Mouse (Mus musculus): ENCODE results near the gene Eif4e3. TPM values are rescaled to one million over a fixed set of nuclear protein-coding genes. Genes with fewer than 3 reads are reported as not detected.

Gene Eif4e3
- polyA plus RNA-seq, 1 experiment from 2014 or later, result 19.8 TPM

DNA sequence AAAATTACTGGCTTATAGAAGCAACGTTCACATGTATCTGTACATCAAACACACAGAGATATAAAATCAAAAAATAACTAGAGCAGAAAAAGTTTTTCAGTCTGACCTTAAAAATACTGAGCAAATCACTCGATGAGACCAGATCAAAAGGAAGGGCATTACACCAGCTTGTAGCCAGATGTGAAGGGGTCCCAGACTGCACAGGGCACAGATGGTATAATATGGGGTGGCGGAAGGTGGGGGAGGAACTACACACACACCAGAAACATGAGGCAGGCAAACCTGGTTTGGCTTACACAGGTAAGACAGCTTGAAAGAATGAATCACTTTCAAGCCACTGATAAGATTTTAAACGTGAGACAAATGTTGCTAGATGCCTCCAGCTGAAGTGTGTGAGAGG lies 45.4 kb downstream of the Eif4e3 start:
- H3K9me3 ChIP-seq, result no peaks in the 10 kb centered on the region
- 27% methylated on average over 4 of the region's 4 CpGs for WGBS
- peaks cover 74% of the 10 kb centered on the region for H3K4me1 ChIP-seq (replicated peaks)
- no peaks in the 10 kb centered on the region for H3K27me3 ChIP-seq
- ATAC-seq (ENCODE audit: insufficient number of reproducible peaks, insufficient read depth, low FRiP score, low TSS enrichment, low read depth), result no peak
- H3K27ac ChIP-seq, result no peak overlapping the region
- H3K36me3 ChIP-seq, result no peaks in the 10 kb centered on the region
- no peak overlapping the region for H3K9ac ChIP-seq (replicated peaks)
- H3K4me3 ChIP-seq (replicated peaks), result no peak overlapping the region
- H3K4me2 ChIP-seq, result no peak overlapping the region

DNA sequence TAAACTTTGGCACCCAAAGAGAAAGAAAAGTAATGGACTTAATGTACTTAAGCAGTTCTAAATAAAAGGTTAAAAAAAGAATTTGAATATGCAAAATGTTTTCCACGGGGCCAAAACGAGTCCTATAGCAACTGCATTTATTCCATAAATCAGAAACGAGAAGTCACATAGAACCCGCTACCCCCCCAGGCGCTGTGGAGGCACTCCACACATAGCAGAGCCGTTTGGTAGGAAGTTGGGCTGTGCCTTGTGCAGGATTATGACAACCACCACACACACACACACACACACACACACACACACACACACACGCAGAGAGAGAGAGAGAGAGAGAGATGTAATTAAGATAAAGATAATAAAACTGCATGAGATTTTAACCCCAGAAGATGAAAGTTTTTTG lies 46.1 kb downstream of the Eif4e3 start:
- Histone ChIP-seq H3K36me3 (no peaks in the 10 kb centered on the region), H3K4me1 (replicated peaks) (peaks cover 77% of the 10 kb centered on the region), H3K4me3 (replicated peaks) (no peak overlapping the region), H3K4me2 (0 out of 2 replicates have a peak overlapping the region, but pooled peaks have one; percentile 20), H3K27ac (no peak overlapping the region; the same call in none of the 2 replicates), H3K9me3 (no peaks in the 10 kb centered on the region), H3K9ac (replicated peaks) (no peak overlapping the region), H3K27me3 (no peaks in the 10 kb centered on the region)
- 44% methylated on average over 7 of the region's 7 CpGs for WGBS
- no peak for ATAC-seq (ENCODE audit: insufficient number of reproducible peaks, insufficient read depth, low FRiP score, low TSS enrichment, low read depth)

DNA sequence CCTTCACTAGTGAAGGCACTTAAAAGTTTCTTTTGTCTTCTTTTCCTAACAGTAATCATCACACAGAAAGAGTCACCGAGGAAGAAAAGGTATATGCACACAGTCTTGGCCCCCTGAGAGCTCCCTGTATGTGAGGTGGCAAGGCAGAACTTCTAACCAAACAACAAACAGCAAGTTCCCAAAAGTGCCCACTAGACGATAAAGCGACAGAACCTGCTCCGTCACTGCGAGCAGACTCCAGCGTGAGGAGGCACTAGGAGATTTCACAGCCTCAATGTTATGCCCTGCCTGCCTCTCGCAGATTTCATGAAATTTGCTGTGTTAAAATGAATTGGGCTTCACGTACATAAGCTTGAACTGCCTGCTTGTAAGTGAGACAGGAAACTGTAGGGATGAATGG lies 46.6 kb downstream of the Eif4e3 start:
- Histone ChIP-seq H3K4me2 (peak overlapping the region; percentile 20), H3K27me3 (no peaks in the 10 kb centered on the region), H3K9ac (replicated peaks) (no peak overlapping the region), H3K4me3 (replicated peaks) (no peak overlapping the region), H3K9me3 (no peaks in the 10 kb centered on the region), H3K4me1 (replicated peaks) (peaks cover 82% of the 10 kb centered on the region), H3K27ac (peak overlapping the region; percentile 81), H3K36me3 (no peaks in the 10 kb centered on the region)
- no peak for ATAC-seq (ENCODE audit: insufficient number of reproducible peaks, insufficient read depth, low FRiP score, low TSS enrichment, low read depth)
- WGBS, result 39% methylated on average over 8 of the region's 8 CpGs

DNA sequence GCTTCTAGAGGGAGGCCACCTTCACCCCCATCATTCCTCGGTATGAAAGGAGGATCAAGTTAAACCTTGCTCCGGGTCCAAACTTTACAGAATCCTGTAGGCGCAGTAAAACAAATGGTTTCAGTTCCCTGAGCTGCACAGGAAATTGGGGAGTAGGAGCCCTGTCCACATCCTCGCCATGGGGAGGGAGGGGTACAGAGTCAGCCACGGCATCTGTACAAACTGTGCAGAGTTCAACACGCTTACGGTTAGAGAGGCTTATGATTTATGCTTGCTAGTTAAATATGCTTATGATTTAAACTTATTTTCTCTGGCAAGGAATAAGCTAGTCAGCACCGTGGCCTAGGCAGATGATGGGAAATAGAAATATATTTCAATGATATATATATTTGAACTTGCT lies 47.1 kb downstream of the Eif4e3 start:
- peak; percentile 76; the same call in 1 of the 2 replicates for ATAC-seq (ENCODE audit: insufficient number of reproducible peaks, insufficient read depth, low FRiP score, low TSS enrichment, low read depth)
- H3K4me3 ChIP-seq (replicated peaks), result no peak overlapping the region
- 0 out of 2 replicates have a peak, but pooled peaks cover 2% of the 10 kb centered on the region for H3K27me3 ChIP-seq
- WGBS, result 16% methylated on average over 8 of the region's 8 CpGs
- no peaks in the 10 kb centered on the region for H3K36me3 ChIP-seq
- H3K9ac ChIP-seq (replicated peaks), result no peak overlapping the region
- H3K9me3 ChIP-seq, result no peaks in the 10 kb centered on the region
- peak overlapping the region; percentile 62; the same call in 1 of the 2 replicates for H3K27ac ChIP-seq
- peaks cover 86% of the 10 kb centered on the region for H3K4me1 ChIP-seq (replicated peaks)
- 0 out of 2 replicates have a peak overlapping the region, but pooled peaks have one; percentile 13 for H3K4me2 ChIP-seq

DNA sequence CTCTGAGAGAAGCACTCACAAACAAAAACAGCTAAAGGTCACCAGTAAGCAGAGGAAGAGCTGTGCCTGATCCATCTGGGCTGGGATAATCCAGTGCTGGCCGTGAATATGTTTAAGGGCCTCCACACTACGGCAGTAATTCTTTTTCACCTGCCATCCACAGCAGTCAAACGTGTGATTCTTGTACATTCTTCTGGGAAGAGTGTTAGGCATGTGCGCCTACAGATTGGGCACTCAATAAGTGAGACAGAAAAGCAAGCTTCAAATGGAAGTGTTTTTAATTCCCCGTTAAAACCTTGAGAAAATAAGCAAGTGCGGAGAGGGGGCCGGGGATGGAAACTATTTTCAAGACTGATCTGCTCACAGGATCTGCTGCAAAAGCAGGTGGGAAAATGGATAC lies 48.7 kb downstream of the Eif4e3 start:
- Histone ChIP-seq H3K9ac (replicated peaks) (no peak overlapping the region), H3K36me3 (no peaks in the 10 kb centered on the region), H3K9me3 (no peaks in the 10 kb centered on the region), H3K27ac (peak overlapping the region; percentile 26; the same call in 1 of the 2 replicates), H3K4me1 (replicated peaks) (peaks cover 82% of the 10 kb centered on the region), H3K4me2 (no peak overlapping the region), H3K4me3 (replicated peaks) (no peak overlapping the region), H3K27me3 (0 out of 2 replicates have a peak, but pooled peaks cover 6% of the 10 kb centered on the region)
- ATAC-seq (ENCODE audit: insufficient number of reproducible peaks, insufficient read depth, low FRiP score, low TSS enrichment, low read depth), result no peak
- 45% methylated on average over 7 of the region's 7 CpGs for WGBS

DNA sequence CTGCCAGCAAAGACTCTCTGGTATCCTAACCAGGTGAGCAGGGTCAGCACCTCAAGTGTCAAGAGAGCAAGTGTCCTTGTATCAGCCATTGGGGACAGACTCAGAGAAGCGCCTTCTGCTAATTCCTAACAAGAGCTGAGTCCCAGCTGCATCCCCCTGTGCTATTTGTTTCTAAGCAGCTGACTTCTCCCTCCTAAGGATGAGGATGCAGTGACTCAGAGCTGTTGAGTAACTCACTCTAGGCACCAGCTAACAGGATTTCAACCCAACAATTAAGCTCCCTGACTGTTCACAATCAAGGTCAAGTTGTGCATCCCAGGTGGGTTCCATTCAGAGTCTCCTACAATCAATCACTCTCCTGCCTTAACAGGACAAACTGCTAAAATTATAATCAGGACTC lies 49.2 kb downstream of the Eif4e3 start:
- no peaks in the 10 kb centered on the region for H3K36me3 ChIP-seq
- H3K27ac ChIP-seq, result 0 out of 2 replicates have a peak overlapping the region, but pooled peaks have one; percentile 26
- H3K27me3 ChIP-seq, result 0 out of 2 replicates have a peak, but pooled peaks cover 6% of the 10 kb centered on the region
- no peaks in the 10 kb centered on the region for H3K9me3 ChIP-seq
- H3K9ac ChIP-seq (replicated peaks), result no peak overlapping the region
- WGBS, result 83% methylated on average over 1 of the region's 1 CpGs
- H3K4me3 ChIP-seq (replicated peaks), result no peak overlapping the region
- no peak overlapping the region for H3K4me2 ChIP-seq
- ATAC-seq (ENCODE audit: insufficient number of reproducible peaks, insufficient read depth, low FRiP score, low TSS enrichment, low read depth), result no peak
- peaks cover 78% of the 10 kb centered on the region for H3K4me1 ChIP-seq (replicated peaks)

DNA sequence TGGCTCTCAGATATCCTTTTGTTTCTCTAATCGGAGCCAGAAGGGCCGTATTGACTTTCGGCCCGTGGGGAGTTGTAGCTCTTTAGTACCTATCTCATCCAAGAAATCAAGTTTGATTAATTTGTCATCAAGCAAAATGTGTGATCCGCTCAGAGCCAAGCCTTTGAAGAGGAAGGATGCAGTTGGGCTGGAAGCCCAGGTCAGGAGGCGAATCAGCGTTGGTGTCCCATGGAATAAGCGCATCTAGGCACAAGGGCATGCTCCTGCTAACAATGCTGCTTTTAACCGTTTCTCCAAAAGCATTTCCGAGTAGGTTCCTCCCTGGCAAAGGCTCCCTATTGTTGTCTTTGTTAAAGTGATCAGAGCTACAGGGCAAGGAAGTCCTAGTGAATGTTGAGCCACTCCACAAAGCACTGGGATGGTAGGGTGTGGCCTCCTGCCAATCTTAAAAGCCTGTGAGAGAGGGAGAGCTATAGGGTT lies 51.3 kb downstream of the Eif4e3 start:
- peaks cover 76% of the 10 kb centered on the region for H3K4me1 ChIP-seq (replicated peaks)
- 51% methylated on average over 10 of the region's 10 CpGs for WGBS

DNA sequence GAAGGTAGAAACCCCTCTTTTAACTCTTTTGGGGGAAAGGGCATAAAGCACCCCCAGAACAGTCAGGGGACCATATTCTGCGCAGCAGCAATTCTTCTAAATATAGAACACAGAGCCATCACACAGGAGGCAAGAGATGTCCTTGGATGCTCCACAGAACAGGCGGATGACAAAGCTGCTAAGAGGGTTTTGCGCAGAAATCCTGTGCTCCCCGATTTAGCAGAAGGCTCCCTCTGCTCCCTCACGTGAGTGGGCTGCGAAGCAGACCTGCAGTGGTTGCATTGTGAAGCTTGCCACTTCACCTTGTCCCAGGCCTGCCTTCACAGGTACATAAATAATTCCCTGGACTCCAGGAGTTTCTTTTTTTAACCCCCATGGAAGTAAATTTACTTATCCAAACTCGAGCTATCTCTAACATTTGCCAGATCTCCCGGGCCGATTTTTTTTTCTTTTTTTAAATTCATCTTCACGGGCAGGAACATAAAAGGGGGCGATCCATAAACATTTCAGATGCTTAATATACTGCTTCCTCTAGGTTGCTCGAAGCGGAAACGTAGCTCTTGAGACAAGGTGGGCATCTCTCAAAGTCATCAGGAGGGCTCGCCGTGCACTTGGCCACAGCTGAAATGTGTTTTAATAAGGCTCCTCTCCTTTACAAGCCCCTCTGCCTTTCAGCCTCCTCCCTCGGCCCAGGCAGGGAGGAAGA lies 51.9 kb downstream of the Eif4e3 start:
- peak overlapping the region; percentile 12; the same call in 1 of the 2 replicates for H3K27ac ChIP-seq
- peaks cover 77% of the 10 kb centered on the region for H3K4me1 ChIP-seq (replicated peaks)
- H3K4me3 ChIP-seq (replicated peaks), result no peak overlapping the region
- H3K27me3 ChIP-seq, result 0 out of 2 replicates have a peak, but pooled peaks cover 6% of the 10 kb centered on the region
- no peak overlapping the region for H3K4me2 ChIP-seq
- H3K9ac ChIP-seq (replicated peaks), result no peak overlapping the region
- no peak for ATAC-seq (ENCODE audit: insufficient number of reproducible peaks, insufficient read depth, low FRiP score, low TSS enrichment, low read depth)
- no peaks in the 10 kb centered on the region for H3K9me3 ChIP-seq
- 46% methylated on average over 17 of the region's 17 CpGs for WGBS
- no peaks in the 10 kb centered on the region for H3K36me3 ChIP-seq

More for the DNA sequence above, 51.3 kb downstream of the Eif4e3 start:
- Histone ChIP-seq H3K27ac (peak overlapping the region; percentile 12; the same call in 1 of the 2 replicates), H3K9me3 (no peaks in the 10 kb centered on the region), H3K4me3 (replicated peaks) (no peak overlapping the region), H3K27me3 (0 out of 2 replicates have a peak, but pooled peaks cover 6% of the 10 kb centered on the region), H3K9ac (replicated peaks) (no peak overlapping the region), H3K36me3 (no peaks in the 10 kb centered on the region), H3K4me2 (no peak overlapping the region)
- 0 out of 2 replicates have a peak, but pooled peaks have one; percentile 27 for ATAC-seq (ENCODE audit: insufficient number of reproducible peaks, insufficient read depth, low FRiP score, low TSS enrichment, low read depth)

DNA sequence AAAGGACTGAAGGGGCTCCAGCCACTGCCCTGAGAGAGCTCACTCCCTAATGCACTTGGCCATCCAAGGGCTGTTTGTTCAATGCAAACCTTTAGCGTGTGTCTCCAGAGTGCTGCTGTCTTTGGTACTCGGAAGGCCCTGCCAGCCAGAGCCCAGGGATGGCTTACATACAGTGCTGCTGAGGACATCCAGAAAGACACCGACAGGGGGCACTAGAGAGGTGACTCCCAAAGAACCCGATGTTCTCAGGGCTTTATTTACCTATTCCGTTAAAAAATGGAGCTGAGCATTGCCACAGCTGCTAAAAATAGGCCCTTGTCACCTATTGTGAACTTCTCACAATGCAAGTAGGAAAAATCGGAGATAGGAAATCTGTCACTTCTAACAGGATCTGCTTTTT lies 54.7 kb downstream of the Eif4e3 start:
- Histone ChIP-seq H3K9me3 (no peaks in the 10 kb centered on the region), H3K9ac (replicated peaks) (no peak overlapping the region), H3K4me1 (replicated peaks) (peaks cover 55% of the 10 kb centered on the region), H3K27me3 (0 out of 2 replicates have a peak, but pooled peaks cover 6% of the 10 kb centered on the region), H3K4me3 (replicated peaks) (no peak overlapping the region), H3K36me3 (no peaks in the 10 kb centered on the region), H3K27ac (no peak overlapping the region), H3K4me2 (no peak overlapping the region)
- WGBS, result 65% methylated on average over 6 of the region's 6 CpGs
- no peak for ATAC-seq (ENCODE audit: insufficient number of reproducible peaks, insufficient read depth, low FRiP score, low TSS enrichment, low read depth)

DNA sequence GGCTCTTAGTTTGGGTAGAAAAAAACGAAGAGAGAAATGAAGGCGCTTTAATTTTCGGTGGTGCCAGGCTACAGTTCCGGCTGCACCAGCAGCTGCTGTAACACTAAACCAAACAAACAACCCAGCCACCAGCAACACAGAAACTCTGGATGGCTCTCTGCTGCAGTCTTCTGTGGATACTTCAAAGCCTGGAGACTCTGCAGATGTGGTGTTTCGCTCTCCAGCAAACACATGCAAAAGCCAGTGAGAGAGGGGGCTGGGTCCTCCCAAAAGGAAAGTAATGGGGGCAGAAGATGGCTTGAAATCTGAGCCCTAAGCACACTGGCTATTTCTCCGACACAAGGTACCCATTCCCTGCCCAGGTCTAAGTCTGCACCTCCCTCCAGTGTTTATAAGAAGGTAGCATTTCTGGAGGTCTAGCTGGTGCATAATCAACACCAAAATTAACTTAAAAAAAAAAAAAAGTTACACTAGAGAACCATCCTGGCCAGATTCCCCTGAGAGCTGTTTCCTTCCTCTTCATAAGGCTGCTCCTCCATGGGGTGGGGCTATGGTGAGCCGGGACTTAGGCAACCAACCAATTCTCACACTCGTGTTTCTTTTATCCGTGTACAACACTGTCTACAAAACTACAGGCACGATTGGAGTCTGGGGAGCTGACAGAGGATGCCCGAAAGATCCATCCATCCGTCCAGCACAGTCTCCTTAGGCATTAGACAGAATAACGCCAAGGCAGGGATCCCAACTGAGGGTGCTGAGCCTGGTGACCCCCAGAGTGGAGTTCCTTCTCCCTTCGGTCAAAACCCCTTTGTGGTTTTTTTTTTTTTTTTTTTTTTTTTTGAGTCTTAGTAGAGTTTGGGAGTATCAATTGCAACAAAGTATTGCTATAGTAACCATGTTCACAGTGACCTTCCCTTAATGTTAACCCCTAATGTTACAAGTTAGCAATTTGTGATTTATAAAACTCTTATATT lies 55.8 kb downstream of the Eif4e3 start:
- H3K4me3 ChIP-seq (replicated peaks), result no peak overlapping the region
- no peak overlapping the region for H3K9ac ChIP-seq (replicated peaks)
- peaks cover 44% of the 10 kb centered on the region for H3K4me1 ChIP-seq (replicated peaks)
- H3K4me2 ChIP-seq, result peak overlapping the region; percentile 43
- H3K9me3 ChIP-seq, result no peaks in the 10 kb centered on the region
- H3K27ac ChIP-seq, result peak overlapping the region; percentile 66
- no peaks in the 10 kb centered on the region for H3K36me3 ChIP-seq
- ATAC-seq (ENCODE audit: insufficient number of reproducible peaks, insufficient read depth, low FRiP score, low TSS enrichment, low read depth), result peak; percentile 71; the same call in 1 of the 2 replicates
- 22% methylated on average over 14 of the region's 14 CpGs for WGBS
- H3K27me3 ChIP-seq, result 0 out of 2 replicates have a peak, but pooled peaks cover 6% of the 10 kb centered on the region

DNA sequence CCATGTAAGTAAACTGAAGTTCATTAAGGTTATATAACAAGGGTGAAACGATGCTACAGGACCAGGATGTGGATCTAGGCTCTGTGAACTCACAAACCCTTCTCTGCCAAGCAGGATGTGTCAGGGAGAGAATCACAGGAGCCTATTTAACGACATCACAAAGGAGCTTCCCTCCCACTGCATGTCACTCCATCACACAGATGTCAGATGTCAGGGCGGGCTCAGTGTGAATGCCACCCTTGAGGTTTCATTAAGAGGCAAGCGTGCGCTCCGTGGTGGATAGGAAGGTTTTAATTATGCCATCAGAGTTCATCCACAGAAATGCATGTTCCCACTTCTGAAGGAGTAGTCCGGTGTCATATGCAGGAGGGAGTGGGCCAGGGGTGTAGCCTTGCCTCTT lies 60.5 kb downstream of the Eif4e3 start:
- WGBS, result 72% methylated on average over 7 of the region's 7 CpGs
- H3K4me3 ChIP-seq (replicated peaks), result no peak overlapping the region
- H3K9me3 ChIP-seq, result no peaks in the 10 kb centered on the region
- no peak overlapping the region for H3K9ac ChIP-seq (replicated peaks)
- no peaks in the 10 kb centered on the region; the same call in 1 of the 2 replicates for H3K27me3 ChIP-seq
- no peak overlapping the region for H3K4me2 ChIP-seq
- H3K27ac ChIP-seq, result no peak overlapping the region
- no peak for ATAC-seq (ENCODE audit: insufficient number of reproducible peaks, insufficient read depth, low FRiP score, low TSS enrichment, low read depth)
- H3K4me1 ChIP-seq (replicated peaks), result peaks cover 17% of the 10 kb centered on the region
- H3K36me3 ChIP-seq, result no peaks in the 10 kb centered on the region
